Mouse (Mus musculus): ENCODE results near the gene Sh3pxd2a.

DNA sequence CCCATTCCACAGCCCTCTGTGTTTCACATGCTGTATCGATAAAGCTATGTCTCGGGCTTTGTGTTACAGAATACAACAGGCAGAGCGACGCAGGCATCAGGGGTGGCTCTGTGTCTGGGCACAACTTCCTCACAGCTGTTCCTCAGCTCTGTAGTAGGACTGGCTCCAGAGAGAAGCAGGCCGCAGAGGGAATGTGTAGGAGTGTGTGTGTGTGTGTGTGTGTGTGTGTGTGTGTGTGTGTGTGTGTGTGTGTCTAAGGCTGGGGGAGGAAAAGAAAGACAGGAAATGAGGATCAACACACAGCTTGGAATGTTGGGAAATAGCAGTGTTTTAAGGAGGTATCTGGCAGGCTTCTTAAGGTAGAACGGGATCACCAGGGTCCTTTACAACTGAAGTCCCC is 187.5 kb downstream of the Sh3pxd2a start:
- TF ChIP-seq CTCF (IDR thresholded peaks at IDR 0.05; ENCODE audit: extremely low read depth, insufficient read depth, low read length) (no peak), POLR2A (IDR thresholded peaks at IDR 0.05; ENCODE audit: extremely low read depth, insufficient read depth, low read length) (no peak)

Measured in cortical plate, adult 2 months (tissue).